Mouse (Mus musculus) limb, embryonic 14.5 days (tissue): ENCODE results near the gene Unc93b1. TPM values are rescaled to one million over a fixed set of nuclear protein-coding genes. Genes with fewer than 3 reads are reported as not detected.

Experiments
- ATAC-seq: fragments of 200-750 bp; cut with Nextera tagmentation; 2 replicates; pipeline ENCODE4 v1.8.0; 2017; ENCODE audit warnings: low read depth, moderate number of reproducible peaks, moderate TSS enrichment; ENCODE audit not compliant: low FRiP score
- DNase-seq: peaks from one replicate; pipeline ENCODE4 v3.0.0-alpha.2; 2015; ENCODE audit warnings: low spot score
- H3K27ac ChIP-seq: fragments of 300-500 bp; sonication (generic); replicated peaks from 2 replicates; pipeline ENCODE4 v1.5.1; 2014; ENCODE audit warnings: low read depth, mild to moderate bottlenecking, low read length, moderate library complexity, mixed read lengths
- H3K27me3 ChIP-seq: fragments of 300-500 bp; sonication (generic); 2 replicates; pipeline ENCODE4 v1.6.1; 2014; ENCODE audit warnings: low read length, mixed read lengths; ENCODE audit not compliant: control insufficient read depth, insufficient read depth
- H3K36me3 ChIP-seq: fragments of 300-500 bp; sonication (generic); 2 replicates; pipeline ENCODE4 v1.6.1; 2014; ENCODE audit warnings: mild to moderate bottlenecking, low read length, moderate library complexity, mixed read lengths; ENCODE audit not compliant: control insufficient read depth, insufficient read depth
- H3K4me1 ChIP-seq: fragments of 300-500 bp; sonication (generic); 2 replicates; pipeline ENCODE4 v1.6.1; 2014; ENCODE audit warnings: antibody characterized with exemption, low read length, mixed read lengths; ENCODE audit not compliant: control insufficient read depth, insufficient read depth
- H3K4me2 ChIP-seq: fragments of 300-500 bp; sonication (generic); replicated peaks from 2 replicates; pipeline ENCODE4 v1.6.1; 2014; ENCODE audit warnings: low read depth, mild to moderate bottlenecking, low read length, moderate library complexity; ENCODE audit not compliant: severe bottlenecking
- H3K4me3 ChIP-seq: fragments of 300-500 bp; sonication (generic); replicated peaks from 2 replicates; pipeline ENCODE4 v1.5.1; 2014; ENCODE audit warnings: low read length
- H3K9ac ChIP-seq: fragments of 300-500 bp; sonication (generic); 2 replicates; pipeline ENCODE4 v1.6.1; 2014; ENCODE audit warnings: mild to moderate bottlenecking, low read depth, low read length, moderate library complexity; ENCODE audit not compliant: severe bottlenecking
- H3K9me3 ChIP-seq: fragments of 300-500 bp; sonication (generic); 2 replicates; pipeline ENCODE4 v1.6.1; 2016; ENCODE audit warnings: low read length; ENCODE audit not compliant: control insufficient read depth
- POLR2A ChIP-seq: fragments of 200-500 bp; IDR thresholded peaks from 2 replicates; pipeline ENCODE4 v1.8.0; 2012; ENCODE audit warnings: inconsistent platforms, mild to moderate bottlenecking, moderate library complexity, borderline replicate concordance; ENCODE audit not compliant: insufficient read depth, insufficient read length; ENCODE audit errors: extremely low read depth
- WGBS: fragments of 180-500 bp; shearing (Covaris S2); extraction: QIAGEN DNeasy Blood & Tissue Kit; methylation state at CpG from one replicate; pipeline ENCODE4 v1.1.7; 2014; 5-methylcytosine and 5-hydroxymethylcytosine counted together
- polyA plus RNA-seq, 2 experiments: library from polyadenylated mRNA; depleted of rRNA in 1 of 2; stranded (reverse) in 1 of 2; unstranded in 1 of 2; fragments of >200 nt; fragmentation: Nextera tagmentation in 1 of 2; extraction: Ambion mirVana in 1 of 2; gene quantifications; 2 replicates each; pipeline versions ENCODE4 v1.2.1 to v1.2.3; 2012 to 2014

The Unc93b1 gene
- polyA plus RNA-seq, 2 experiments, result 23.3 to 33.3 TPM

DNA sequence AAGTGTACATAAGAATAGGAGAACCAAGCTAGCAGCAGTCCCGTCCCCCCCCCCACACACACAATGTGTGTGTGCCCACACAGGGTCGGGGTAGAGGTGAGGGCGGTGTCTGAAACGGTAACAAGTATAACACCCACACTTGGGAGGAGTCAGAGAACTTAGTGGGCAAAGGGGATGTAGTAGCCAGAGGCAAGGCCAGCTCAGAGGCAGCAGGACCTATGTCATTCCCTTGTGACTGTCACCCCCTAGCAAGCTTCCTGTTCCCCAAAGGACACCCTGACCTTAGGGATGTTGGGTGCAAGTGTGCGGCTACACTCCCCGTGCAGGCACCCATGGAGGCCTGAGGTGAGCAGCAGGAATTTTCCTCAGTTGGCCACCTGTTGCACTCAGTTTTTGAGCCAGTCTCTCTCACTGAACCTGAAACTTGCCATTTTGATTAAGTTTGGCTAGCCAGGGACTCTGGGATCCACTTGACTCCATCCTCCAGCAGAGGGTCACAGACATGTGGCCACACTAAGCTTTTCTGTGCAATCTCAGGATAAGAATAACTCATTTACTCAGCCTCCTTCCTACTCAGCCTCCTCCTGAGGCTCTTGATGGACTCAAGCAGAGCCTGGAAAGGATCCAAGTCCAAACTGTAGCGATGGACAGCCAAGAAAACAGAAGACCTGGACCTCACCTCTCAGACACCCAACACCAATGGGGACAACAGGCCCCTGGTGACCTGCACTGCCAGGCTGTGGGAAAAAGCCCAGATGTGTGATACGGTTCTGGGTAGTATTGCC lies 26.9 kb upstream of the Unc93b1 start:
- Histone ChIP-seq H3K4me2 (peak overlapping the region; percentile 75), H3K36me3 (peaks cover 33% of the 10 kb centered on the region), H3K4me3 (peak overlapping the region; percentile 52; the same call in 1 of the 2 replicates), H3K9me3 (no peaks in the 10 kb centered on the region), H3K9ac (peak overlapping the region; percentile 61; the same call in 1 of the 2 replicates), H3K27ac (no peak overlapping the region), H3K4me1 (peaks cover 36% of the 10 kb centered on the region), H3K27me3 (no peaks in the 10 kb centered on the region)
- DNase-seq (no peak), ATAC-seq (no peak)
- WGBS, result 79% methylated on average over 8 of the region's 8 CpGs
- no peak for TF ChIP-seq POLR2A

DNA sequence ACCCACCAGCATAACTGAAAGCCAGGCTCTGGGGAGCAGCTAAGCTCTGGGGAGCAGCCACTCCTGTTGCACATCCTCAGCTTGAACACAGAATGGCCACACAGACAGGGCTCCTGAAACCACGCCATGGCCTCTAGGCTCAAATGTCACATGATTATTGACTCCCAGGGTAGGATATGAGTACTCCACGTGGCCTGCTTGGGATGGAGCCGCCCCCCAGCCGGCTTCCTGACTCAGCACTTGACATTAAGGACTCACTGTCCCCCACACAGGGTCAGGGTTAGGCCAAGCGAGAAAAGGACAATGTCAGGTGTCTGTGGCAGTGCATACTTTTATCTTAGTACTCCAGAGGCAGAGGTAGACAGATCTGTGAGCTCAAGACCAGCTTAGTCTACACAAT lies 24.8 kb upstream of the Unc93b1 start:
- Histone ChIP-seq H3K36me3 (peaks cover 24% of the 10 kb centered on the region), H3K9ac (no peak overlapping the region), H3K4me2 (no peak overlapping the region), H3K9me3 (no peaks in the 10 kb centered on the region), H3K27ac (no peak overlapping the region), H3K4me3 (no peak overlapping the region), H3K27me3 (no peaks in the 10 kb centered on the region), H3K4me1 (peaks cover 34% of the 10 kb centered on the region)
- ATAC-seq (no peak), DNase-seq (no peak)
- no peak for TF ChIP-seq POLR2A
- WGBS, result 75% methylated on average over 5 of the region's 5 CpGs

DNA sequence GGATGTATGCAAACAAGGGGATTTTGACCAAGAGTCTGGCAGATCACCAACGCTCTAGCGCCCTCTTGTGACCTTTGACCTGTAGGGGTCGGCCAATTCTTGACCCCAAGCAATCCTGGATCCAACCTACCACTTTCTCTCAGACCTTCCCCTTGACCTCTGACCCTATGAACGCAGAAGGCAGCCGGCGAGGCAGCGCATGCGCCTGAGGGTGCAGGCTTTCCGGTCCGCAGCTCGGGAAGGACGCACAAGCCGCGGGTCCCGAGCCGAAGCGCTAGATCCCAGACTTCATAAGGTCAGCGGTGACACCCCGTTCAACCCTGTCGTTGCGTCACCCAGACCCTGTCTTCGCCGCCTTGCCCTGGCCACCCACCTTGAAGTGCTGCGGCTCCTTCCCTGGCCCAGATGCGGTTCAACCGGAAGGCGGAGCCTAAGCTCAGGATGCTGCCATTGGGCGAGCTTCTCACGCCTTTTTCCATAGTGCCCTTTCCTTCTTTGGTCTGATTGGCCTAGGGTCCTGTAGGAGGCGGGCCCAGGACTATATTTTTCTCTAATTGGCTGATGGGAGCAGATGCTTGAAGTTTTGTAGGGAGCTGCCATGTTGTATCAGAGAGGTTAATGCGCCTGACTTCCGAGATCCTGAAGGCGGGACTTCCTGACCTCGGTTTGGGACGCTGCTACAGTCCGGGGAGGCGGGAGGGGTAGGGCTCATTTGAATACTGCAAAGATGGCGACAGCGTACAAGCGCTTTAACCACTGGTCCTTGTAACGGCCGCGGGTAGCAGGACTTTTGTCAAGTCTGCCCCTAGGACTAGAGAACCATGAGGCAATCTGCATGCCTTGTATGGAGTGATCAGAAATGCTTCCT lies 22.4 kb upstream of the Unc93b1 start, which contains the start of gene Ndufs8:
TSS of gene Ndufs8 (minus strand) at position 438 of the 868 bp plus-strand sequence.
- Histone ChIP-seq H3K4me1 (peaks cover 16% of the 10 kb centered on the region), H3K4me3 (peak within 1 kb of the TSS; percentile 55), H3K9ac (peak within 1 kb of the TSS; percentile 49), H3K4me2 (peak within 1 kb of the TSS; percentile 69), H3K9me3 (no peaks in the 10 kb centered on the region), H3K27ac (0 out of 2 replicates have a peak within 1 kb of the TSS, but pooled peaks have one; percentile 30), H3K27me3 (no peaks in the 10 kb centered on the region), H3K36me3 (peaks cover 24% of the 10 kb centered on the region)
- ATAC-seq (peak; percentile 97), DNase-seq (peak; percentile 99)
- 0 out of 2 replicates have a peak, but pooled peaks have one; percentile 14 for TF ChIP-seq POLR2A
- WGBS, result 0% methylated on average over 43 of the region's 43 CpGs

DNA sequence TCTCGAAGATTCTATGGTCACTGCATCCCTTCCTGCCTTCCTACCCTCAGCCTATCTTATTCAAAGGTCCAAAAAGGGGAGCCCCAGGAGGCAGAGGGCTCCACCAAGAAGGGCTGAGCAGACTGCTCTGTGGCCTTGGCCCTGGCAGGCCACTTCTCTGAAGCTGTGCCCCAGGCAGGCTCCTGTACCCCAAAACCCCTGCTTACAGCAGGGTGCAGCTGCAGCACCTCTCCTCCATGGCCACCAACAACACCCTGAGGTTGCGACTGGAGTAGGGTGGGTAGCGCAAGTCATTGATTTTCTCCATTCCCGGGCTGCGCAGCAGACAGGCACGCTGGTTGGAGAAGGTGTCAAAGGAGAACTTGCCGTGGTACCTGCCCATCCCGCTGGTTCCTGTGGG lies 21.3 kb upstream of the Unc93b1 start:
- H3K27ac ChIP-seq, result no peak overlapping the region
- WGBS, result 87% methylated on average over 8 of the region's 8 CpGs
- H3K4me1 ChIP-seq, result peaks cover 14% of the 10 kb centered on the region
- H3K27me3 ChIP-seq, result no peaks in the 10 kb centered on the region
- ATAC-seq, result no peak
- peak overlapping the region; percentile 65 for H3K4me2 ChIP-seq
- H3K36me3 ChIP-seq, result peaks cover 18% of the 10 kb centered on the region
- no peak for TF ChIP-seq POLR2A
- peak overlapping the region; percentile 55 for H3K4me3 ChIP-seq
- no peak for DNase-seq
- no peaks in the 10 kb centered on the region for H3K9me3 ChIP-seq
- 0 out of 2 replicates have a peak overlapping the region, but pooled peaks have one; percentile 41 for H3K9ac ChIP-seq

- 91% methylated on average over 5 of the region's 5 CpGs for WGBS
Observed at GRCm38 (mm10) chr19:3914535-3914934, 20.5 kb upstream of the Unc93b1 start.

More at GRCm38 (mm10) chr19:3914535-3914934, 20.5 kb upstream of the Unc93b1 start:
- no peak overlapping the region for H3K9ac ChIP-seq
- ATAC-seq (no peak), DNase-seq (no peak)
- no peaks in the 10 kb centered on the region for H3K9me3 ChIP-seq
- H3K27me3 ChIP-seq, result no peaks in the 10 kb centered on the region
- no peak overlapping the region for H3K4me3 ChIP-seq
- peaks cover 14% of the 10 kb centered on the region for H3K4me1 ChIP-seq
- H3K4me2 ChIP-seq, result no peak overlapping the region
- TF ChIP-seq POLR2A, result no peak
- peaks cover 11% of the 10 kb centered on the region; the same call in 1 of the 2 replicates for H3K36me3 ChIP-seq
- H3K27ac ChIP-seq, result no peak overlapping the region
